Mouse (Mus musculus): Measurements from ENCODE around the gene Rgl2. TPM values are rescaled to one million over a fixed set of nuclear protein-coding genes. Genes with fewer than 3 reads are reported as not detected.

Rgl2 gene
- polyA plus RNA-seq, 1 experiment from 2014 or later = 38.7 TPM

- Histone ChIP-seq H3K4me2 (ENCODE audit: low read depth, severe bottlenecking) (no peak overlapping the region), H3K27me3 (ENCODE audit: control insufficient read depth, insufficient read depth, low read length) (no peaks in the 10 kb centered on the region), H3K9ac (ENCODE audit: low read length) (no peak overlapping the region), H3K4me3 (ENCODE audit: low read depth, low read length) (no peak overlapping the region), H3K27ac (replicated peaks; ENCODE audit: low read depth, low read length) (no peak overlapping the region), H3K4me1 (ENCODE audit: control insufficient read depth, insufficient read depth, low read length) (peaks cover 10% of the 10 kb centered on the region), H3K9me3 (ENCODE audit: control insufficient read depth, low read length) (no peaks in the 10 kb centered on the region), H3K36me3 (ENCODE audit: control insufficient read depth, insufficient read depth, low read length) (peaks cover 1% of the 10 kb centered on the region)
- 91% methylated on average over 13 of the region's 13 CpGs for WGBS
- no peak for ATAC-seq (ENCODE audit: insufficient number of reproducible peaks, low FRiP score, low TSS enrichment, low read depth)
- DNase-seq (ENCODE audit: low spot score) = no peak
These were observed 29.8 kb downstream of the Rgl2 start for GRCm38 (mm10) chr17:33959135-33959534.

GRCm38 (mm10) chr17:33959948-33960347 is 30.6 kb downstream of the Rgl2 start:
- H3K4me3 ChIP-seq (ENCODE audit: low read depth, low read length) = no peak overlapping the region
- no peaks in the 10 kb centered on the region for H3K27me3 ChIP-seq (ENCODE audit: control insufficient read depth, insufficient read depth, low read length)
- H3K27ac ChIP-seq (replicated peaks; ENCODE audit: low read depth, low read length) = no peak overlapping the region
- no peak for ATAC-seq (ENCODE audit: insufficient number of reproducible peaks, low FRiP score, low TSS enrichment, low read depth)
- no peaks in the 10 kb centered on the region; the same call in 1 of the 2 replicates for H3K36me3 ChIP-seq (ENCODE audit: control insufficient read depth, insufficient read depth, low read length)
- no peak overlapping the region for H3K4me2 ChIP-seq (ENCODE audit: low read depth, severe bottlenecking)
- H3K4me1 ChIP-seq (ENCODE audit: control insufficient read depth, insufficient read depth, low read length) = peaks cover 4% of the 10 kb centered on the region; the same call in 1 of the 2 replicates
- 92% methylated on average over 15 of the region's 15 CpGs for WGBS
- no peak for DNase-seq (ENCODE audit: low spot score)
- no peak overlapping the region for H3K9ac ChIP-seq (ENCODE audit: low read length)
- H3K9me3 ChIP-seq (ENCODE audit: control insufficient read depth, low read length) = no peaks in the 10 kb centered on the region

- Histone ChIP-seq H3K4me2 (ENCODE audit: low read depth, severe bottlenecking) (no peak overlapping the region), H3K27ac (replicated peaks; ENCODE audit: low read depth, low read length) (no peak overlapping the region), H3K9me3 (ENCODE audit: control insufficient read depth, low read length) (no peaks in the 10 kb centered on the region), H3K27me3 (ENCODE audit: control insufficient read depth, insufficient read depth, low read length) (no peaks in the 10 kb centered on the region), H3K9ac (ENCODE audit: low read length) (no peak overlapping the region), H3K4me3 (ENCODE audit: low read depth, low read length) (no peak overlapping the region), H3K36me3 (ENCODE audit: control insufficient read depth, insufficient read depth, low read length) (peaks cover 4% of the 10 kb centered on the region; the same call in 1 of the 2 replicates), H3K4me1 (ENCODE audit: control insufficient read depth, insufficient read depth, low read length) (no peaks in the 10 kb centered on the region)
- ATAC-seq (ENCODE audit: insufficient number of reproducible peaks, low FRiP score, low TSS enrichment, low read depth) (no peak), DNase-seq (ENCODE audit: low spot score) (no peak)
- WGBS = 90% methylated on average over 7 of the region's 7 CpGs
These were observed 33.5 kb downstream of the Rgl2 start for GRCm38 (mm10) chr17:33962876-33963275.

- Histone ChIP-seq H3K9ac (ENCODE audit: low read length) (no peak overlapping the region), H3K36me3 (ENCODE audit: control insufficient read depth, insufficient read depth, low read length) (0 out of 2 replicates have a peak, but pooled peaks cover 4% of the 10 kb centered on the region), H3K27ac (replicated peaks; ENCODE audit: low read depth, low read length) (no peak overlapping the region), H3K4me3 (ENCODE audit: low read depth, low read length) (no peak overlapping the region), H3K4me2 (ENCODE audit: low read depth, severe bottlenecking) (no peak overlapping the region), H3K27me3 (ENCODE audit: control insufficient read depth, insufficient read depth, low read length) (no peaks in the 10 kb centered on the region), H3K4me1 (ENCODE audit: control insufficient read depth, insufficient read depth, low read length) (no peaks in the 10 kb centered on the region), H3K9me3 (ENCODE audit: control insufficient read depth, low read length) (no peaks in the 10 kb centered on the region)
- ATAC-seq (ENCODE audit: insufficient number of reproducible peaks, low FRiP score, low TSS enrichment, low read depth) = no peak
- no peak for DNase-seq (ENCODE audit: low spot score)
- WGBS = 94% methylated on average over 17 of the region's 17 CpGs
These were observed 35.9 kb downstream of the Rgl2 start for GRCm38 (mm10) chr17:33965082-33965845.

- Histone ChIP-seq H3K4me3 (ENCODE audit: low read depth, low read length) (no peak overlapping the region), H3K9me3 (ENCODE audit: control insufficient read depth, low read length) (no peaks in the 10 kb centered on the region), H3K4me1 (ENCODE audit: control insufficient read depth, insufficient read depth, low read length) (no peaks in the 10 kb centered on the region), H3K27me3 (ENCODE audit: control insufficient read depth, insufficient read depth, low read length) (no peaks in the 10 kb centered on the region), H3K36me3 (ENCODE audit: control insufficient read depth, insufficient read depth, low read length) (0 out of 2 replicates have a peak, but pooled peaks cover 4% of the 10 kb centered on the region), H3K27ac (replicated peaks; ENCODE audit: low read depth, low read length) (no peak overlapping the region), H3K4me2 (ENCODE audit: low read depth, severe bottlenecking) (no peak overlapping the region), H3K9ac (ENCODE audit: low read length) (no peak overlapping the region)
- WGBS = 87% methylated on average over 16 of the region's 16 CpGs
- DNase-seq (ENCODE audit: low spot score) (no peak), ATAC-seq (ENCODE audit: insufficient number of reproducible peaks, low FRiP score, low TSS enrichment, low read depth) (no peak)
These were observed 36.7 kb downstream of the Rgl2 start for GRCm38 (mm10) chr17:33965846-33966550.

GRCm38 (mm10) chr17:33968489-33968888 is 39.1 kb downstream of the Rgl2 start:
- Histone ChIP-seq H3K36me3 (ENCODE audit: control insufficient read depth, insufficient read depth, low read length) (0 out of 2 replicates have a peak, but pooled peaks cover 4% of the 10 kb centered on the region), H3K4me1 (ENCODE audit: control insufficient read depth, insufficient read depth, low read length) (no peaks in the 10 kb centered on the region), H3K4me2 (ENCODE audit: low read depth, severe bottlenecking) (no peak overlapping the region), H3K4me3 (ENCODE audit: low read depth, low read length) (no peak overlapping the region), H3K9me3 (ENCODE audit: control insufficient read depth, low read length) (no peaks in the 10 kb centered on the region), H3K27me3 (ENCODE audit: control insufficient read depth, insufficient read depth, low read length) (no peaks in the 10 kb centered on the region), H3K27ac (replicated peaks; ENCODE audit: low read depth, low read length) (no peak overlapping the region), H3K9ac (ENCODE audit: low read length) (no peak overlapping the region)
- WGBS = 2% methylated on average over 9 of the region's 9 CpGs
- peak; percentile 92 for DNase-seq (ENCODE audit: low spot score)
- peak; percentile 57; the same call in 1 of the 2 replicates for ATAC-seq (ENCODE audit: insufficient number of reproducible peaks, low FRiP score, low TSS enrichment, low read depth)

GRCm38 (mm10) chr17:33968927-33969326 is 39.6 kb downstream of the Rgl2 start:
- DNase-seq (ENCODE audit: low spot score) = no peak
- Histone ChIP-seq H3K9ac (ENCODE audit: low read length) (no peak overlapping the region), H3K36me3 (ENCODE audit: control insufficient read depth, insufficient read depth, low read length) (0 out of 2 replicates have a peak, but pooled peaks cover 4% of the 10 kb centered on the region), H3K27me3 (ENCODE audit: control insufficient read depth, insufficient read depth, low read length) (no peaks in the 10 kb centered on the region), H3K4me2 (ENCODE audit: low read depth, severe bottlenecking) (no peak overlapping the region), H3K9me3 (ENCODE audit: control insufficient read depth, low read length) (no peaks in the 10 kb centered on the region), H3K27ac (replicated peaks; ENCODE audit: low read depth, low read length) (no peak overlapping the region), H3K4me3 (ENCODE audit: low read depth, low read length) (no peak overlapping the region), H3K4me1 (ENCODE audit: control insufficient read depth, insufficient read depth, low read length) (no peaks in the 10 kb centered on the region)
- WGBS = 28% methylated on average over 5 of the region's 5 CpGs
- ATAC-seq (ENCODE audit: insufficient number of reproducible peaks, low FRiP score, low TSS enrichment, low read depth) = 0 out of 2 replicates have a peak, but pooled peaks have one; percentile 9

- no peak for DNase-seq (ENCODE audit: low spot score)
- H3K4me3 ChIP-seq (ENCODE audit: low read depth, low read length) = no peak overlapping the region
- no peaks in the 10 kb centered on the region for H3K4me1 ChIP-seq (ENCODE audit: control insufficient read depth, insufficient read depth, low read length)
- no peaks in the 10 kb centered on the region for H3K9me3 ChIP-seq (ENCODE audit: control insufficient read depth, low read length)
- 0 out of 2 replicates have a peak, but pooled peaks cover 4% of the 10 kb centered on the region for H3K36me3 ChIP-seq (ENCODE audit: control insufficient read depth, insufficient read depth, low read length)
- no peaks in the 10 kb centered on the region for H3K27me3 ChIP-seq (ENCODE audit: control insufficient read depth, insufficient read depth, low read length)
- 73% methylated on average over 4 of the region's 4 CpGs for WGBS
- no peak overlapping the region for H3K27ac ChIP-seq (replicated peaks; ENCODE audit: low read depth, low read length)
- no peak for ATAC-seq (ENCODE audit: insufficient number of reproducible peaks, low FRiP score, low TSS enrichment, low read depth)
- no peak overlapping the region for H3K4me2 ChIP-seq (ENCODE audit: low read depth, severe bottlenecking)
- H3K9ac ChIP-seq (ENCODE audit: low read length) = no peak overlapping the region
These were observed 40.1 kb downstream of the Rgl2 start for GRCm38 (mm10) chr17:33969394-33969793.
